In genomic region chr11:71939066-71939465, GRCm38 (mm10) we compare ENCODE assay signal across 17 mouse cellular contexts.
DNase-seq lines count a peak whose midpoint lies in the region; ATAC-seq and TF ChIP-seq lines count a peak whose summit lies in the region.
"Had no signal": no experiment of that assay in that cellular context is flagged by ENCODE, and none has a peak within 500 bp of the region (broad histone marks: within the 10 kb centered on the region; RNA-seq: fewer than 3 reads in every experiment).

No protein-coding gene starts in this region.

- no peaks in the 10 kb centered on the region for H3K36me3 ChIP-seq in forebrain, postnatal 0 days (ENCODE audit: insufficient read depth)
- H3K36me3 ChIP-seq in midbrain, embryonic 14.5 days (ENCODE audit: control insufficient read depth, insufficient read depth, low read length) = no peaks in the 10 kb centered on the region
- H3K36me3 ChIP-seq: embryonic facial prominence, embryonic 12.5 days; limb, embryonic 13.5 days; liver, embryonic 15.5 days; neural tube, embryonic 15.5 days had no signal

- no peak overlapping the region for H3K4me3 ChIP-seq in forebrain, postnatal 0 days (ENCODE audit: low read depth, low read length)
- H3K4me3 ChIP-seq in midbrain, embryonic 14.5 days (replicated peaks; ENCODE audit: low read depth, low read length) = no peak overlapping the region
- H3K4me3 ChIP-seq: embryonic facial prominence, embryonic 12.5 days; limb, embryonic 13.5 days; liver, embryonic 15.5 days; neural tube, embryonic 15.5 days had no signal

- H3K9ac ChIP-seq in forebrain, postnatal 0 days = no peak overlapping the region
- H3K9ac ChIP-seq in midbrain, embryonic 14.5 days (replicated peaks; ENCODE audit: low read length) = no peak overlapping the region
- H3K9ac ChIP-seq: embryonic facial prominence, embryonic 12.5 days; limb, embryonic 13.5 days; liver, embryonic 15.5 days; neural tube, embryonic 15.5 days had no signal

- no peak for TF ChIP-seq CTCF in forebrain, postnatal 0 days (IDR thresholded peaks at IDR 0.05; ENCODE audit: low read depth)

- no peak overlapping the region for H3K27ac ChIP-seq in forebrain, postnatal 0 days (ENCODE audit: low read depth, low read length)
- H3K27ac ChIP-seq in midbrain, embryonic 14.5 days (replicated peaks; ENCODE audit: low read depth, low read length) = no peak overlapping the region
- H3K27ac ChIP-seq: embryonic facial prominence, embryonic 12.5 days; limb, embryonic 13.5 days; liver, embryonic 15.5 days; neural tube, embryonic 15.5 days had no signal

- H3K4me2 ChIP-seq in forebrain, postnatal 0 days (ENCODE audit: low read depth) = no peak overlapping the region
- no peak overlapping the region for H3K4me2 ChIP-seq in midbrain, embryonic 14.5 days (ENCODE audit: low read length)
- H3K4me2 ChIP-seq: embryonic facial prominence, embryonic 12.5 days; limb, embryonic 13.5 days; liver, embryonic 15.5 days; neural tube, embryonic 15.5 days had no signal

- H3K9me3 ChIP-seq in forebrain, postnatal 0 days (ENCODE audit: low read length) = no peaks in the 10 kb centered on the region
- no peaks in the 10 kb centered on the region for H3K9me3 ChIP-seq in midbrain, embryonic 14.5 days (ENCODE audit: control insufficient read depth, low read length)
- H3K9me3 ChIP-seq: embryonic facial prominence, embryonic 12.5 days; limb, embryonic 13.5 days; liver, embryonic 15.5 days; neural tube, embryonic 15.5 days had no signal

- no peaks in the 10 kb centered on the region for H3K27me3 ChIP-seq in forebrain, postnatal 0 days (ENCODE audit: insufficient read depth, low read length)
- no peaks in the 10 kb centered on the region for H3K27me3 ChIP-seq in midbrain, embryonic 14.5 days (ENCODE audit: control insufficient read depth, insufficient read depth, low read length)
- H3K27me3 ChIP-seq: embryonic facial prominence, embryonic 12.5 days; limb, embryonic 13.5 days; liver, embryonic 15.5 days; neural tube, embryonic 15.5 days had no signal

- DNase-seq in layer of hippocampus, adult 18-20 months (ENCODE audit: low spot score in 2 of 2) = peak; percentile 48 to 56
- no peak for DNase-seq in layer of hippocampus, postnatal 10 days (ENCODE audit: low spot score in 2 of 2)
- DNase-seq in cerebellum, adult 9-10 months = peak; percentile 96
- peak; percentile 68 to 84 for DNase-seq in left cerebral cortex, adult 18-20 months (ENCODE audit: low spot score in 2 of 2)
- peak; percentile 47 to 54 for DNase-seq in right cerebral cortex, postnatal 10 days (ENCODE audit: low spot score in 2 of 2)
- DNase-seq in forebrain, postnatal 0 days = no peak
- DNase-seq in Muller cell, postnatal 12 days (ENCODE audit: inconsistent ontology term) = no peak
- DNase-seq in midbrain, embryonic 14.5 days = no peak
- DNase-seq: B cell, adult 2 months; kidney, adult 8-10 months; kidney, postnatal 36 days; lung, postnatal 10 days had no signal

- 75% methylated on average over 6 of the region's 6 CpGs for WGBS in forebrain, postnatal 0 days
- WGBS in midbrain, embryonic 14.5 days = 76% methylated on average over 6 of the region's 6 CpGs

- peaks cover under 1% of the 10 kb centered on the region; the same call in 1 of the 2 replicates for H3K4me1 ChIP-seq in forebrain, postnatal 0 days (ENCODE audit: insufficient read depth)
- 0 out of 2 replicates have a peak, but pooled peaks cover 5% of the 10 kb centered on the region for H3K4me1 ChIP-seq in midbrain, embryonic 14.5 days (ENCODE audit: control insufficient read depth, insufficient read depth, low read length)
- H3K4me1 ChIP-seq: embryonic facial prominence, embryonic 12.5 days; limb, embryonic 13.5 days; liver, embryonic 15.5 days; neural tube, embryonic 15.5 days had no signal

- ATAC-seq in forebrain, postnatal 0 days = no peak
- ATAC-seq in midbrain, embryonic 14.5 days (ENCODE audit: low FRiP score, low TSS enrichment) = no peak
- ATAC-seq: hindbrain, embryonic 16.5 days had no signal

Comparison
In these comparisons a context has a peak if more than half of its experiments do, and no peak if none do; other contexts are left out.
1. DNase-seq: peak in layer of hippocampus, adult 18-20 months (2 of 2), cerebellum, adult 9-10 months (single experiment), left cerebral cortex, adult 18-20 months (2 of 2) and right cerebral cortex, postnatal 10 days (2 of 2); none in layer of hippocampus, postnatal 10 days (0 of 2), forebrain, postnatal 0 days (single experiment), Muller cell, postnatal 12 days (single experiment) and midbrain, embryonic 14.5 days (single experiment).